Mouse (Mus musculus) hindbrain, embryonic 15.5 days (tissue): ENCODE results near the gene Proca1. TPM values are rescaled to one million over a fixed set of nuclear protein-coding genes. Genes with fewer than 3 reads are reported as not detected.

Source experiments
- ATAC-seq: fragments of 200-750 bp; cut with Nextera tagmentation; 2 replicates; pipeline ENCODE4 v1.8.0; 2017; ENCODE audit warnings: low read depth, moderate number of reproducible peaks, moderate TSS enrichment; ENCODE audit not compliant: low FRiP score
- H3K27ac ChIP-seq: fragments of 300-500 bp; sonication (generic); replicated peaks from 2 replicates; pipeline ENCODE4 v1.5.1; 2015; ENCODE audit warnings: mild to moderate bottlenecking, inconsistent platforms
- H3K27me3 ChIP-seq: fragments of 300-500 bp; sonication (generic); 2 replicates; pipeline ENCODE4 v1.6.1; 2015; ENCODE audit warnings: control low read depth, inconsistent platforms
- H3K36me3 ChIP-seq: fragments of 300-500 bp; sonication (generic); 2 replicates; pipeline ENCODE4 v1.6.1; 2015; ENCODE audit warnings: control low read depth, inconsistent platforms
- H3K4me1 ChIP-seq: fragments of 300-500 bp; sonication (generic); replicated peaks from 2 replicates; pipeline ENCODE4 v1.6.1; 2015; ENCODE audit warnings: control low read depth, inconsistent platforms
- H3K4me2 ChIP-seq: fragments of 300-500 bp; sonication (generic); 2 replicates; pipeline ENCODE4 v1.6.1; 2015; ENCODE audit warnings: moderate library complexity, mild to moderate bottlenecking, inconsistent platforms
- H3K4me3 ChIP-seq: fragments of 300-500 bp; sonication (generic); 2 replicates; pipeline ENCODE4 v1.5.1; 2015; ENCODE audit warnings: mild to moderate bottlenecking, inconsistent platforms
- H3K9ac ChIP-seq: fragments of 300-500 bp; sonication (generic); 2 replicates; pipeline ENCODE4 v1.6.1; 2015; ENCODE audit warnings: inconsistent platforms
- H3K9me3 ChIP-seq: fragments of 300-500 bp; sonication (generic); 2 replicates; pipeline ENCODE4 v1.6.1; 2016; ENCODE audit warnings: control low read depth, inconsistent platforms
- WGBS: fragments of 180-500 bp; shearing (Covaris S2); methylation state at CpG from one replicate; pipeline ENCODE4 v1.1.7; 2015; 5-methylcytosine and 5-hydroxymethylcytosine counted together
- polyA plus RNA-seq: library from polyadenylated mRNA; unstranded; fragments of >200 nt; fragmentation: Nextera tagmentation; extraction: Ambion mirVana; gene quantifications from 2 replicates; pipeline ENCODE4 v1.2.1, GENCODE M21; 2015

The Proca1 gene
- polyA plus RNA-seq, 1 experiment from 2014 or later: 3.2 TPM

DNA sequence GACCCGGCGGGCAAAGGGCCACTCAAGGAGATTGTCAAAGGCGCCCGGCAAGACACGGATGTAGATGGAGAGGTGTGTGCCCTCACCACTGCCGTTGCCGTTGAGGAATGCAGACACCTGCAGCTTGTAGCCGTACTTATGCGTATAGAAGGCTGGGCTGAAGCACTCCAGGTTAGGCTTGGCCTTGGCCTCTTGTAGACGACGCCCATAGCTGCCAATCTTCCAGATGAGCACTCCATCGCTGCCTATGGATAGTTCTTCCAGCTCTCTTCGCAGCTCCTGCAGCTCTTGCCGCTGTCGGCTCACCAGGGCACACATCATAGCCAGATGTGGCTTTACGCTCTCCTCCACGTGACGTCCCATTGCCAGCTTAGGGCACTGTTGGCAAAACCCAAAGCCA lies 33.0 kb upstream of the Proca1 start:
- Histone ChIP-seq H3K27ac (0 out of 2 replicates have a peak overlapping the region, but pooled peaks have one; percentile 18), H3K27me3 (no peaks in the 10 kb centered on the region), H3K4me3 (no peak overlapping the region), H3K4me1 (peaks cover 49% of the 10 kb centered on the region), H3K4me2 (no peak overlapping the region), H3K36me3 (peaks cover 43% of the 10 kb centered on the region), H3K9me3 (no peaks in the 10 kb centered on the region), H3K9ac (no peak overlapping the region)
- 90% methylated on average over 18 of the region's 18 CpGs for WGBS
- no peak for ATAC-seq

DNA sequence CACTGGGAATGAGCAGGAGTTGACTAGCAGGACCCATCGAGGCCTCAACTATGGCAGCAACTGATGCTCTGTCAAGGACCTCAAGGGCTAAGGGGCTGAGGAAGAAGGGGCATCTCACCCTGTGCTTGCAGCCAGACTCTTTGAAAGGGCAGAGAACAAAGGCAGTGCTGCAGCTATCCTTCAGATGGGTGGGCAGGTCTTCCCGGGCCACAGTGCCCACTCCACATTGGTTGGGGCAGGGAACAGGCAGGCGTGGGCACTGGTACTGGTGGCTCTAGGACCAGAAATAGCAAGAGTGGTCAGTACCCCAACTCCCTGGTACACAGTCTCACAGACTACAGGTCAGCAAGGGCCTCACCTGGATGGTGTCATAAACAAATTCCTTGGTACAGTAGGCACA lies 32.5 kb upstream of the Proca1 start:
- ATAC-seq: no peak
- H3K9ac ChIP-seq: no peak overlapping the region
- no peak overlapping the region for H3K27ac ChIP-seq
- H3K4me1 ChIP-seq: peaks cover 47% of the 10 kb centered on the region
- 88% methylated on average over 3 of the region's 3 CpGs for WGBS
- H3K4me3 ChIP-seq: no peak overlapping the region
- no peak overlapping the region for H3K4me2 ChIP-seq
- H3K9me3 ChIP-seq: no peaks in the 10 kb centered on the region
- H3K36me3 ChIP-seq: peaks cover 41% of the 10 kb centered on the region
- no peaks in the 10 kb centered on the region for H3K27me3 ChIP-seq

DNA sequence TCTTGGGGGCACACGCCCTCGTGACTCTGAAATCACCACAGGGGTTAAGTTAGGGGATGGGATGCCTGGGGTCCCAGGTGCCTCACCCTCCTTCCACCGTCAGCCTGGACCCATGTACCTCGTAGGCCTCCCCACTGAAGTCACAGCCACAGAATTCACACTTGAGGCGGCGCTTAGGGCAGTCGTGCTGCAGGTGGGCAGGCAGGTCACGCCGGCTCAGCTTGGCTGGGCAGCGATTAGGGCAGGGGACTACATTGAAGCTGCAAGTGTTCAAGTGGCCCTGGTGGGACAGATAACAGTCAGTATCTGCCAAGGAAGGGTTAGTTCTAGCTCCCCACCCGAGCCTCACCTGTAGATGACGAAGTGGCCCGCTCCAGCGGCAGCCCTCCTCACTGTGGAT lies 32.0 kb upstream of the Proca1 start:
- no peaks in the 10 kb centered on the region for H3K9me3 ChIP-seq
- H3K9ac ChIP-seq: no peak overlapping the region
- 0 out of 2 replicates have a peak overlapping the region, but pooled peaks have one; percentile 63 for H3K4me2 ChIP-seq
- 88% methylated on average over 14 of the region's 14 CpGs for WGBS
- ATAC-seq: no peak
- H3K4me3 ChIP-seq: no peak overlapping the region
- H3K27ac ChIP-seq: peak overlapping the region; percentile 94; the same call in 1 of the 2 replicates
- peaks cover 36% of the 10 kb centered on the region for H3K36me3 ChIP-seq
- H3K27me3 ChIP-seq: no peaks in the 10 kb centered on the region
- H3K4me1 ChIP-seq: peaks cover 51% of the 10 kb centered on the region

DNA sequence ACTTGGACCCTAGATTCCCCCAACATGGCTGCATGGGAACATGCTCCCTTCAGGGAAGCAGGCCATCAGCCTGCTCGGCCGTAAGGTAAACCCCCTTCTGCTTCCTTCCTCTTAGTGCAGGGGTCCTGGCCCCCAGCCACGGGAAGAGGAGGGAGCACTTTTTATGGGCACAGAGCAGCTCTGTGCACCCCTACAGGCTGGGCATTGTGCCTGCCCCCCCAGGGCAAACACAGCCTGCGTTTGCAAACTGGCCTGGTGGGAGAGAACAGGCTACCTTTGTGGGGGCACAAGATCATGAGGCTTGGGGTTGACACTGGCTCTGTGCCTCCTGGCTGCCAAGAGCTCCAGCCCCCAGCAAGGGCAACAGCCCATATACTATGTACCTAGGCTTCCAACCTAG lies 31.2 kb upstream of the Proca1 start:
- Histone ChIP-seq H3K4me3 (peak overlapping the region; percentile 80; the same call in 1 of the 2 replicates), H3K27ac (peak overlapping the region; percentile 94), H3K27me3 (no peaks in the 10 kb centered on the region), H3K9me3 (no peaks in the 10 kb centered on the region), H3K4me1 (peaks cover 48% of the 10 kb centered on the region), H3K36me3 (peaks cover 36% of the 10 kb centered on the region), H3K9ac (no peak overlapping the region), H3K4me2 (peak overlapping the region; percentile 63)
- 37% methylated on average over 4 of the region's 4 CpGs for WGBS
- ATAC-seq: no peak

DNA sequence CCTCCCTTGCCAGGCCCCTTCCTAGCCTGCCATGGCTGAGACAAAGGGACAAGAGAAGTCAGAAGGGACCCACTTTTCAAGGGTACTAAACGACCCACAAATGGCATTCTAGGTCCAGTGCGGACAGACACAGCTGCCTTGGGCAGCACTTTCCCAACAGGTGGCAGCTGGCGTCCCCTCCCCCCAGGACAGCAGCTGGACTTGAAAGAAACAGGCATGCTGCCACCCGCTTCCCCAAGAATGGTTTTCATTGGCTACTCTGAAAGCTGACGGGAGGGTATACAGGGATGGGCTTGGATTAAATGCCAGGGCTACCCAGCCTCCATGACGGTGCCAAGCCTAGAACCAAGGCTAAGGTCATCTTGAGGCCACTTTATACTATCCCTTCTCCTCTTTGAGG lies 30.7 kb upstream of the Proca1 start:
- no peak for ATAC-seq
- H3K4me2 ChIP-seq: peak overlapping the region; percentile 63
- peak overlapping the region; percentile 94; the same call in 1 of the 2 replicates for H3K9ac ChIP-seq
- H3K9me3 ChIP-seq: no peaks in the 10 kb centered on the region
- H3K4me1 ChIP-seq: peaks cover 46% of the 10 kb centered on the region
- H3K27ac ChIP-seq: peak overlapping the region; percentile 94
- 27% methylated on average over 6 of the region's 6 CpGs for WGBS
- H3K36me3 ChIP-seq: peaks cover 34% of the 10 kb centered on the region
- H3K27me3 ChIP-seq: no peaks in the 10 kb centered on the region
- H3K4me3 ChIP-seq: peak overlapping the region; percentile 80

DNA sequence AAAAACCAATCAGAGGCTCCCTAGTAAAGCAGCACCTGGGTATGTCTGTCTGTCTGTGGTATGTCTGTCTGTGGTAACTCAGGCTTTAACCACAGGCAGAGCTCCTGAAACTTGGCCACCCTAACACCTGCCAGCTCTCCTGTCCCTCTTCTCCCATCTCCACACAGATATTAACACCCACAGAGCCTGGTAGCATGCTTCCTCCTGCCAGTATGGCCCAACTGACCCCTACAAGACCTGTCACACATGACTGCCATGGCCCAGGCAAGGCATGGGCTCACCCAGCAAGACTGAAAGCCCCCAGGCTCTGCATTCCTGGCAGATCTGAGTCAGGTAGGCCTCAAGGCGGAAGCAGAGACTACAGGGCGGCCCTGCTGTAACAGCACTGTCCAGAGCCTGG lies 30.1 kb upstream of the Proca1 start:
- Histone ChIP-seq H3K4me3 (peak overlapping the region; percentile 80), H3K9ac (peak overlapping the region; percentile 94), H3K27ac (peak overlapping the region; percentile 94), H3K4me1 (peaks cover 44% of the 10 kb centered on the region), H3K4me2 (peak overlapping the region; percentile 63), H3K9me3 (no peaks in the 10 kb centered on the region), H3K36me3 (peaks cover 29% of the 10 kb centered on the region), H3K27me3 (no peaks in the 10 kb centered on the region)
- 68% methylated on average over 2 of the region's 2 CpGs for WGBS
- no peak for ATAC-seq

- 0% methylated on average over 22 of the region's 22 CpGs for WGBS
- Histone ChIP-seq H3K9ac (peak overlapping the region; percentile 94), H3K4me1 (peaks cover 44% of the 10 kb centered on the region)
These were observed 29.2 kb upstream of the Proca1 start for GRCm38 (mm10) chr11:78163681-78164603.

GRCm38 (mm10) chr11:78164604-78164923 lies 28.6 kb upstream of the Proca1 start:
- 0 out of 2 replicates have a peak, but pooled peaks have one; percentile 2 for ATAC-seq

More at GRCm38 (mm10) chr11:78163681-78164603, 29.2 kb upstream of the Proca1 start:
- H3K4me2 ChIP-seq: peak overlapping the region; percentile 63
- no peaks in the 10 kb centered on the region for H3K27me3 ChIP-seq
- H3K27ac ChIP-seq: peak overlapping the region; percentile 94
- peak overlapping the region; percentile 80 for H3K4me3 ChIP-seq
- H3K9me3 ChIP-seq: no peaks in the 10 kb centered on the region
- peaks cover 20% of the 10 kb centered on the region for H3K36me3 ChIP-seq
- peak; percentile 28 for ATAC-seq

DNA sequence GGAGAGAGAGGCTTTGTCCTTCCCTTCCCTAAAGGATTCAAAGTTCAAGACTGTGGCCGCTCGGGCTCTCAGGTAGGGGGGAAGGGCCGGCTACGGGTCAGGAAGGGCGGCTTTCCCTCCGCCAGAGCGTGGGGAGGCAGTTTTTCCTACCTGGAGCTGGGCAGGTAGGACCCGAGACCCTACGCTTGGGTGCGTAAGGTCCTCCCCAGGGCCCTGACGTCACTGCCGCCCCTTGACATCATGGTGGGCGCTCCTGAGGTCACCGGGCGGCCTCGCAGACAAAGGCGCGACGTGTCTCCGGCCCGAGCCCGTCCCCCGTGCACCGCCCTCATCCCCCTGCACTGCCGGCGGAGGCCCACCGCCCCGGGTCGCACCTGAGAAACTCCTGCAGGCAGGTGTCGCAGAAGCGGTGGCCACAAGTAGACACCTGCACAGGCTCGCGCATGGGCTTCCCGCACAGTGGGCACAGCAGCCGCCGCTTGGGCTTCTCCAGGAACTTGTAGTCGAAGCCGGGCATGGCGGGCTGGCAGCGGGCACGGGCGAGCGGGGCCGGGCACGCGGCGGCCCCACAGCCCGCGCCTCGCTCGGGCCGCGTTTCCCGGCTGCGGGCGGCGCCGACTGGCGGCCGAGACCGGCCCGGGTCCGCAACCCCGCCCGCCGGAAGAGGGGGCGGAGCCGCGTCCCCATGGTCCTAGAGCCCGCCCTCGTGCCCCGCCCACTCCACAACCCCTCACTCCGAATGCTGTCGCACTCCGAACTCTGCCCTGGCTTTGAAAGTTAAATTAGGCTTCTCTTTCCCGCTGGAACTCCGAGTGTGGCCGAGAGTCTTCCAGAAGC lies 28.1 kb upstream of the Proca1 start, which contains the start of gene Traf4:
Gene Traf4 (minus strand): TSS at position 666 of the 837 bp plus-strand sequence.
- Histone ChIP-seq H3K9me3 (no peaks in the 10 kb centered on the region), H3K27me3 (no peaks in the 10 kb centered on the region), H3K36me3 (peaks cover 9% of the 10 kb centered on the region), H3K27ac (peak within 1 kb of the TSS; percentile 94), H3K4me2 (peak within 1 kb of the TSS; percentile 63), H3K9ac (peak within 1 kb of the TSS; percentile 94), H3K4me3 (peak within 1 kb of the TSS; percentile 80), H3K4me1 (peaks cover 39% of the 10 kb centered on the region)
- ATAC-seq: peak; percentile 87
- WGBS: under 1% methylated on average over 70 of the region's 78 CpGs

More at GRCm38 (mm10) chr11:78164604-78164923, 28.6 kb upstream of the Proca1 start:
- H3K9ac ChIP-seq: peak overlapping the region; percentile 94
- H3K36me3 ChIP-seq: peaks cover 15% of the 10 kb centered on the region
- peak overlapping the region; percentile 80 for H3K4me3 ChIP-seq
- 0% methylated on average over 14 of the region's 14 CpGs for WGBS
- peak overlapping the region; percentile 63 for H3K4me2 ChIP-seq
- H3K27me3 ChIP-seq: no peaks in the 10 kb centered on the region
- peak overlapping the region; percentile 94 for H3K27ac ChIP-seq
- H3K4me1 ChIP-seq: peaks cover 39% of the 10 kb centered on the region
- no peaks in the 10 kb centered on the region for H3K9me3 ChIP-seq

DNA sequence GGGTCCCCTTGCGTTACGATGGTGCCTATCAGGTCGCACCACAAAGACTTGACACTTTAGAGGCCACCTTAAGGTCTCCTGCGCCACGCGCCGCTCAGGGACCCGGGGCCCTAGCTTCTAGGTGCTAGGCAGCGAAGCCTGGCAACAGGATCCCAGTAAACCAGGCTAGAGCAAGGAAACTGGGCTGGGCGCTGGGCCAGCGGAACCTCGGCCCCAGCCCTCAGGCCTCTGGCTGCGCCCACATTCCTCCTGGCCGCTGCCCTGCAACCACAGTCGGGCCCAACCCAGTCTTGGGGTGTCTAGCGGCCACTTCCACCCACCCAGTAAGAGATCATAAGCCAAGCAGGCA lies 27.5 kb upstream of the Proca1 start:
- 3% methylated on average over 16 of the region's 16 CpGs for WGBS
- Histone ChIP-seq H3K4me2 (peak overlapping the region; percentile 63), H3K27ac (peak overlapping the region; percentile 94), H3K27me3 (no peaks in the 10 kb centered on the region), H3K4me3 (peak overlapping the region; percentile 80), H3K4me1 (peaks cover 39% of the 10 kb centered on the region), H3K9me3 (no peaks in the 10 kb centered on the region), H3K36me3 (peaks cover 3% of the 10 kb centered on the region), H3K9ac (peak overlapping the region; percentile 37)
- peak; percentile 53 for ATAC-seq

DNA sequence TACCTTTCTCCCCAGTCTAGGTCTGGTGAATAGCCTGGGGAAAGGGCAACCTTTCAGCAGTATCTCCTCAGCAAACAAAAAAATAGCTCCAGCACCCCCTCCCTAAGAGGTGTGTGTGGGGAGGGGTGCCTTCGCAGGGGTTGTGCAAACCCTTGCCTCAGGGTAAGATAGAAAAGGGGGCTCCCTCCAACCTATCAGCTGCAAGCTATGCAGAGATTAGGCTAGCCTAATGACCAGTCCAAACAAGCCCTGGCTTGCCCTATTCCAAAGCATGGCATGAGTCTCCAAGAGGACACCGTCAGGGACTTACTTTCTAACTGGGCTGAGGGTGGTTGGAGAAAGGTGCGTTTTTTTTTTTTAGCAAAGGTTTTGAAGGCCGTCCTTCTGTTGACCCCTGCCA lies 27.0 kb upstream of the Proca1 start:
- H3K27me3 ChIP-seq: no peaks in the 10 kb centered on the region
- no peaks in the 10 kb centered on the region for H3K36me3 ChIP-seq
- H3K4me1 ChIP-seq: peaks cover 37% of the 10 kb centered on the region
- peak overlapping the region; percentile 80 for H3K4me3 ChIP-seq
- peak overlapping the region; percentile 37 for H3K9ac ChIP-seq
- no peaks in the 10 kb centered on the region for H3K9me3 ChIP-seq
- peak overlapping the region; percentile 63 for H3K4me2 ChIP-seq
- WGBS: 54% methylated on average over 4 of the region's 4 CpGs
- no peak for ATAC-seq
- peak overlapping the region; percentile 94 for H3K27ac ChIP-seq

DNA sequence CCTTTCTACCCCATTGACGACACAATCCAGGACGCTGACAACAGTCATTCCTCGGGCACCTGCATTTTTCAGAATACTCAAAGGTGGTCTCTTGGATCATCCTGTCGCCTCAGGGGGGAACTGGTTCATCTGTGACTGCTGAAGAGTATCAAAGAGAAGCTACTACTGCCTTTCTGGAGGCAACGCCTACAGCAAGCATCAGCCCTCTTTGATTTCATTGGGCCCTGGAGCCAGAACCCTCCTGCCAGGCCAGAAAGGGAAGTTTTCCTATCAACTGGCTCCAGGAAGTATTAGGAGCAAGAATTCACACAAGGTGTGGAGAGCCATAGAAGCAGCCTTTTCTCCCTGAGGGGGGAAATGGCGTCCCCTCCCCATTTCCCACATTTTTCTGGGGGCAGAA lies 26.6 kb upstream of the Proca1 start:
- 80% methylated on average over 6 of the region's 6 CpGs for WGBS
- Histone ChIP-seq H3K27ac (no peak overlapping the region), H3K4me3 (no peak overlapping the region), H3K36me3 (no peaks in the 10 kb centered on the region), H3K9ac (no peak overlapping the region), H3K4me1 (peaks cover 32% of the 10 kb centered on the region), H3K9me3 (no peaks in the 10 kb centered on the region), H3K27me3 (no peaks in the 10 kb centered on the region), H3K4me2 (no peak overlapping the region)
- ATAC-seq: no peak
